Mouse (Mus musculus) midbrain, embryonic 16.5 days (tissue): ENCODE results near the gene Calr4. TPM values are rescaled to one million over a fixed set of nuclear protein-coding genes. Genes with fewer than 3 reads are reported as not detected.

Experiments
- ATAC-seq: fragments of 200-750 bp; cut with Nextera tagmentation; 2 replicates; pipeline ENCODE4 v1.8.0; 2017; ENCODE audit warnings: moderate TSS enrichment
- H3K27ac ChIP-seq: fragments of 300-500 bp; sonication (generic); 2 replicates; pipeline ENCODE4 v1.5.1; 2014; ENCODE audit warnings: mild to moderate bottlenecking, low read length, mixed read lengths
- H3K27me3 ChIP-seq: fragments of 300-500 bp; sonication (generic); 2 replicates; pipeline ENCODE4 v1.6.1; 2014; ENCODE audit warnings: low read depth, low read length, mixed read lengths; ENCODE audit not compliant: control insufficient read depth, insufficient read depth
- H3K36me3 ChIP-seq: fragments of 300-500 bp; sonication (generic); 2 replicates; pipeline ENCODE4 v1.6.1; 2014; ENCODE audit warnings: mild to moderate bottlenecking, low read length, moderate library complexity, mixed read lengths; ENCODE audit not compliant: control insufficient read depth, insufficient read depth
- H3K4me1 ChIP-seq: fragments of 300-500 bp; sonication (generic); 2 replicates; pipeline ENCODE4 v1.6.1; 2014; ENCODE audit warnings: mild to moderate bottlenecking, low read length, mixed read lengths; ENCODE audit not compliant: control insufficient read depth, insufficient read depth
- H3K4me2 ChIP-seq: fragments of 300-500 bp; sonication (generic); 2 replicates; pipeline ENCODE4 v1.6.1; 2014; ENCODE audit warnings: mild to moderate bottlenecking, low read length, mixed read lengths
- H3K4me3 ChIP-seq: fragments of 300-500 bp; sonication (generic); 2 replicates; pipeline ENCODE4 v1.5.1; 2014; ENCODE audit warnings: low read depth, mild to moderate bottlenecking, low read length, moderate library complexity, mixed read lengths
- H3K9ac ChIP-seq: fragments of 300-500 bp; sonication (generic); 2 replicates; pipeline ENCODE4 v1.6.1; 2014; ENCODE audit warnings: low read depth, low read length, mixed read lengths
- H3K9me3 ChIP-seq: fragments of 300-500 bp; sonication (generic); replicated peaks from 2 replicates; pipeline ENCODE4 v1.6.1; 2014; ENCODE audit warnings: mild to moderate bottlenecking, low read length, mixed read lengths; ENCODE audit not compliant: control insufficient read depth, poor library complexity, severe bottlenecking
- WGBS: fragments of 180-500 bp; shearing (Covaris S2); extraction: QIAGEN DNeasy Blood & Tissue Kit; methylation state at CpG from one replicate; pipeline ENCODE4 v1.1.7; 2014; 5-methylcytosine and 5-hydroxymethylcytosine counted together
- polyA plus RNA-seq: library from polyadenylated mRNA; unstranded; fragments of >200 nt; fragmentation: Nextera tagmentation; extraction: Ambion mirVana; gene quantifications from 2 replicates; pipeline ENCODE4 v1.2.1, GENCODE M21; 2015

Gene Calr4
- polyA plus RNA-seq, 1 experiment from 2014 or later: 0.62 TPM

- Histone ChIP-seq H3K27me3 (no peaks in the 10 kb centered on the region), H3K4me3 (no peak overlapping the region), H3K27ac (no peak overlapping the region), H3K9me3 (no peaks in the 10 kb centered on the region), H3K9ac (no peak overlapping the region), H3K36me3 (no peaks in the 10 kb centered on the region), H3K4me2 (no peak overlapping the region), H3K4me1 (no peaks in the 10 kb centered on the region)
- WGBS: 70% methylated on average over 6 of the region's 6 CpGs
- no peak for ATAC-seq
Measured at GRCm38 (mm10) chr4:109262068-109262467, 27.8 kb downstream of the Calr4 start.

GRCm38 (mm10) chr4:109266056-109266455, 31.8 kb downstream of the Calr4 start:
- Histone ChIP-seq H3K4me2 (no peak overlapping the region), H3K27ac (no peak overlapping the region), H3K9me3 (no peaks in the 10 kb centered on the region), H3K36me3 (no peaks in the 10 kb centered on the region), H3K27me3 (no peaks in the 10 kb centered on the region), H3K4me3 (no peak overlapping the region), H3K4me1 (no peaks in the 10 kb centered on the region), H3K9ac (no peak overlapping the region)
- ATAC-seq: no peak
- WGBS: 93% methylated on average over 3 of the region's 3 CpGs

- Histone ChIP-seq H3K4me2 (no peak overlapping the region), H3K27me3 (no peaks in the 10 kb centered on the region), H3K36me3 (no peaks in the 10 kb centered on the region), H3K4me3 (no peak overlapping the region), H3K4me1 (no peaks in the 10 kb centered on the region), H3K9me3 (no peaks in the 10 kb centered on the region), H3K9ac (no peak overlapping the region), H3K27ac (no peak overlapping the region)
- no peak for ATAC-seq
- WGBS: 76% methylated on average over 2 of the region's 2 CpGs
Measured at GRCm38 (mm10) chr4:109266744-109267143, 32.5 kb downstream of the Calr4 start.

GRCm38 (mm10) chr4:109267452-109267851, 33.2 kb downstream of the Calr4 start:
- H3K4me2 ChIP-seq: no peak overlapping the region
- H3K9ac ChIP-seq: no peak overlapping the region
- no peak for ATAC-seq
- no peaks in the 10 kb centered on the region for H3K9me3 ChIP-seq
- no peaks in the 10 kb centered on the region for H3K27me3 ChIP-seq
- H3K27ac ChIP-seq: no peak overlapping the region
- H3K4me3 ChIP-seq: no peak overlapping the region
- no peaks in the 10 kb centered on the region for H3K36me3 ChIP-seq
- no peaks in the 10 kb centered on the region for H3K4me1 ChIP-seq
- 92% methylated on average over 3 of the region's 3 CpGs for WGBS

- Histone ChIP-seq H3K4me2 (no peak overlapping the region), H3K27me3 (no peaks in the 10 kb centered on the region), H3K9me3 (no peaks in the 10 kb centered on the region), H3K4me3 (no peak overlapping the region), H3K36me3 (no peaks in the 10 kb centered on the region), H3K9ac (no peak overlapping the region), H3K27ac (no peak overlapping the region), H3K4me1 (no peaks in the 10 kb centered on the region)
- no peak for ATAC-seq
- 87% methylated on average over 3 of the region's 3 CpGs for WGBS
Measured at GRCm38 (mm10) chr4:109268903-109269302, 34.6 kb downstream of the Calr4 start.

- no peaks in the 10 kb centered on the region for H3K9me3 ChIP-seq
- WGBS: 94% methylated on average over 4 of the region's 4 CpGs
- no peak overlapping the region for H3K9ac ChIP-seq
- H3K36me3 ChIP-seq: no peaks in the 10 kb centered on the region
- H3K4me3 ChIP-seq: no peak overlapping the region
- no peaks in the 10 kb centered on the region for H3K4me1 ChIP-seq
- H3K27ac ChIP-seq: no peak overlapping the region
- no peak overlapping the region for H3K4me2 ChIP-seq
- ATAC-seq: no peak
- no peaks in the 10 kb centered on the region for H3K27me3 ChIP-seq
Measured at GRCm38 (mm10) chr4:109271803-109272202, 37.5 kb downstream of the Calr4 start.

GRCm38 (mm10) chr4:109273586-109274240, 39.4 kb downstream of the Calr4 start:
- H3K4me1 ChIP-seq: no peaks in the 10 kb centered on the region
- H3K4me3 ChIP-seq: no peak overlapping the region
- H3K27me3 ChIP-seq: no peaks in the 10 kb centered on the region
- no peak overlapping the region for H3K27ac ChIP-seq
- no peak overlapping the region for H3K9ac ChIP-seq
- 85% methylated on average over 2 of the region's 2 CpGs for WGBS
- H3K4me2 ChIP-seq: no peak overlapping the region
- no peaks in the 10 kb centered on the region for H3K36me3 ChIP-seq
- no peaks in the 10 kb centered on the region for H3K9me3 ChIP-seq
- no peak for ATAC-seq

GRCm38 (mm10) chr4:109279689-109280458, 45.6 kb downstream of the Calr4 start, which contains the start of gene Eps15:
TSS of gene Eps15 (plus strand) at chr4:109280268.
- ATAC-seq: peak; percentile 95
- Histone ChIP-seq H3K4me2 (peak within 1 kb of the TSS; percentile 74), H3K4me1 (no peaks in the 10 kb centered on the region), H3K27ac (no peak within 1 kb of the TSS; the same call in 1 of the 2 replicates), H3K9ac (peak within 1 kb of the TSS; percentile 77), H3K9me3 (no peaks in the 10 kb centered on the region), H3K4me3 (peak within 1 kb of the TSS; percentile 84), H3K36me3 (no peaks in the 10 kb centered on the region), H3K27me3 (no peaks in the 10 kb centered on the region)
- WGBS: 3% methylated on average over 38 of the region's 44 CpGs

GRCm38 (mm10) chr4:109280459-109281160, 46.3 kb downstream of the Calr4 start:
- H3K27me3 ChIP-seq: no peaks in the 10 kb centered on the region
- H3K27ac ChIP-seq: no peak overlapping the region; the same call in 1 of the 2 replicates
- H3K9ac ChIP-seq: peak overlapping the region; percentile 77
- H3K4me3 ChIP-seq: peak overlapping the region; percentile 84
- ATAC-seq: peak; percentile 77
- under 1% methylated on average over 73 of the region's 85 CpGs for WGBS
- no peaks in the 10 kb centered on the region for H3K4me1 ChIP-seq
- H3K4me2 ChIP-seq: peak overlapping the region; percentile 74
- no peaks in the 10 kb centered on the region for H3K36me3 ChIP-seq
- H3K9me3 ChIP-seq: no peaks in the 10 kb centered on the region
